Mouse (Mus musculus) cerebellum, postnatal 36 days (tissue): ENCODE results near the gene Cmtm3.

ENCODE experiments used
- DNase-seq, 2 experiments: peaks; one replicate each; pipeline ENCODE4 v3.0.0; 2021 to 2022; ENCODE audit warnings: mixed read lengths in 2 of 2

Cmtm3 gene

GRCm38 (mm10) chr8:104343957-104344356 is 4.7 kb downstream of the Cmtm3 start:
- peak; percentile 91 to 94 for DNase-seq

- DNase-seq: no peak
Observed at GRCm38 (mm10) chr8:104344622-104345021, 5.4 kb downstream of the Cmtm3 start.

GRCm38 (mm10) chr8:104346706-104347105 is 7.5 kb downstream of the Cmtm3 start:
- DNase-seq: no peak

GRCm38 (mm10) chr8:104348971-104349370 is 9.8 kb downstream of the Cmtm3 start:
- DNase-seq: no peak

GRCm38 (mm10) chr8:104350047-104350446 is 10.8 kb downstream of the Cmtm3 start:
- DNase-seq: no peak

GRCm38 (mm10) chr8:104353186-104353585 is 14.0 kb downstream of the Cmtm3 start:
- no peak for DNase-seq

GRCm38 (mm10) chr8:104354504-104354903 is 15.3 kb downstream of the Cmtm3 start:
- DNase-seq: no peak

- DNase-seq: no peak
Observed at GRCm38 (mm10) chr8:104358637-104359036, 19.4 kb downstream of the Cmtm3 start.

- peak; percentile 41 to 43 for DNase-seq
Observed at GRCm38 (mm10) chr8:104359778-104360456, 20.7 kb downstream of the Cmtm3 start.

- DNase-seq: no peak
Observed at GRCm38 (mm10) chr8:104365695-104366094, 26.5 kb downstream of the Cmtm3 start.

- DNase-seq: no peak
Observed at GRCm38 (mm10) chr8:104367398-104367797, 28.2 kb downstream of the Cmtm3 start.

GRCm38 (mm10) chr8:104369591-104369990 is 30.4 kb downstream of the Cmtm3 start:
- no peak for DNase-seq

- DNase-seq: no peak
Observed at GRCm38 (mm10) chr8:104370071-104370470, 30.9 kb downstream of the Cmtm3 start.

GRCm38 (mm10) chr8:104371121-104371520 is 31.9 kb downstream of the Cmtm3 start:
- DNase-seq: no peak

- DNase-seq: peak; percentile 26 to 36
Observed at GRCm38 (mm10) chr8:104373779-104374178, 34.6 kb downstream of the Cmtm3 start.

- no peak for DNase-seq
Observed at GRCm38 (mm10) chr8:104374269-104374668, 35.1 kb downstream of the Cmtm3 start.

GRCm38 (mm10) chr8:104374864-104375846 is 35.9 kb downstream of the Cmtm3 start:
- DNase-seq: peak; percentile 50 to 53

- DNase-seq: no peak
Observed at GRCm38 (mm10) chr8:104375959-104376358, 36.7 kb downstream of the Cmtm3 start.

- no peak for DNase-seq
Observed at GRCm38 (mm10) chr8:104376669-104377068, 37.5 kb downstream of the Cmtm3 start.

- DNase-seq: no peak
Observed at GRCm38 (mm10) chr8:104379301-104379836, 40.2 kb downstream of the Cmtm3 start.

- DNase-seq: no peak
Observed at GRCm38 (mm10) chr8:104380269-104380668, 41.1 kb downstream of the Cmtm3 start.

- DNase-seq: peak; percentile 35 to 52
Observed at GRCm38 (mm10) chr8:104380961-104381411, 41.8 kb downstream of the Cmtm3 start.

GRCm38 (mm10) chr8:104383296-104383695 is 44.1 kb downstream of the Cmtm3 start:
- no peak for DNase-seq
